Mouse (Mus musculus): Measurements from ENCODE around the gene Pi4k2b. TPM values are rescaled to one million over a fixed set of nuclear protein-coding genes. Genes with fewer than 3 reads are reported as not detected.

Pi4k2b gene
- total RNA-seq, 2 experiments from 2014 or later: 1.3 to 1.4 TPM

Other genes with a start within 250 kb of the Pi4k2b start
- gene Lgi2, start 175.1 kb upstream of the Pi4k2b start, total RNA-seq (2021): 1 to 10 TPM; 1.3 to 1.9 TPM
- gene Sepsecs, start 71.9 kb upstream of the Pi4k2b start, total RNA-seq (2021): 1 to 10 TPM; 5.0 to 5.2 TPM
- gene Zcchc4, start 33.8 kb downstream of the Pi4k2b start, total RNA-seq (2021): 1 to 10 TPM; 3.6 to 5.0 TPM
- gene Anapc4, start 92.4 kb downstream of the Pi4k2b start, total RNA-seq (2021): 10 to 100 TPM; 32.2 to 37.6 TPM